Comparison of ENCODE assay signal across 10 mouse cellular contexts in genomic region chr3:31061786-31062120, GRCm38 (mm10). TPM values are rescaled to one million over a fixed set of nuclear protein-coding genes. Genes with fewer than 3 reads are reported as not detected.
DNase-seq lines count a peak whose midpoint lies in the region; ATAC-seq and TF ChIP-seq lines count a peak whose summit lies in the region.
"Had no signal": no experiment of that assay in that cellular context is flagged by ENCODE, and none has a peak within 500 bp of the region (broad histone marks: within the 10 kb centered on the region; RNA-seq: fewer than 3 reads in every experiment).

No protein-coding gene starts in this region.

- no peak for ATAC-seq in embryonic facial prominence, embryonic 13.5 days (ENCODE audit: insufficient number of reproducible peaks, insufficient read depth, low FRiP score, low TSS enrichment, low read depth)
- ATAC-seq in activated CD4-positive, CD25-positive, alpha-beta regulatory T cell, adult 4 months: no peak

- no peak for TF ChIP-seq POLR2A in kidney, adult 2 months (IDR thresholded peaks at IDR 0.05; ENCODE audit: low read depth, low read length)

- H3K4me1 ChIP-seq in kidney, adult 2 months (ENCODE audit: control insufficient read depth, insufficient read depth, low read length): no peaks in the 10 kb centered on the region
- H3K4me1 ChIP-seq in E14TG2a.4 (replicated peaks; ENCODE audit: low read depth, low read length): peaks cover 60% of the 10 kb centered on the region
- H3K4me1 ChIP-seq in embryonic facial prominence, embryonic 13.5 days: peaks cover 6% of the 10 kb centered on the region
- peaks cover 34% of the 10 kb centered on the region for H3K4me1 ChIP-seq in megakaryocyte, embryonic 14.5 days

- no peak overlapping the region for H3K27ac ChIP-seq in kidney, adult 2 months (ENCODE audit: insufficient read depth, low read depth, low read length)
- H3K27ac ChIP-seq in embryonic facial prominence, embryonic 13.5 days: 0 out of 2 replicates have a peak overlapping the region, but pooled peaks have one; percentile 11
- H3K27ac ChIP-seq: neural tube, embryonic 12.5 days had no signal

- TF ChIP-seq CTCF in kidney, adult 2 months (conservative IDR thresholded peaks at IDR 0.05; ENCODE audit: insufficient read depth, insufficient read length, low read depth, low read length): peak; percentile 32; the same call in 1 of the 2 replicates
- TF ChIP-seq CTCF in E14TG2a.4 (conservative IDR thresholded peaks at IDR 0.05; ENCODE audit: low read length): peak; percentile 39

- H3K9me3 ChIP-seq in E14TG2a.4 (ENCODE audit: low read length): no peaks in the 10 kb centered on the region
- no peaks in the 10 kb centered on the region for H3K9me3 ChIP-seq in embryonic facial prominence, embryonic 13.5 days
- H3K9me3 ChIP-seq in megakaryocyte, embryonic 14.5 days: no peaks in the 10 kb centered on the region
- H3K9me3 ChIP-seq: neural tube, embryonic 12.5 days had no signal

- H3K27me3 ChIP-seq in kidney, adult 2 months (replicated peaks; ENCODE audit: control insufficient read depth, insufficient read depth, low read length): no peaks in the 10 kb centered on the region
- no peaks in the 10 kb centered on the region for H3K27me3 ChIP-seq in E14TG2a.4 (ENCODE audit: insufficient read depth, low read length)
- no peaks in the 10 kb centered on the region for H3K27me3 ChIP-seq in embryonic facial prominence, embryonic 13.5 days
- H3K27me3 ChIP-seq in megakaryocyte, embryonic 14.5 days (replicated peaks): peaks cover 4% of the 10 kb centered on the region
- H3K27me3 ChIP-seq: neural tube, embryonic 12.5 days had no signal

- no peak overlapping the region for H3K9ac ChIP-seq in embryonic facial prominence, embryonic 13.5 days
- H3K9ac ChIP-seq: neural tube, embryonic 12.5 days had no signal

- H3K4me2 ChIP-seq in embryonic facial prominence, embryonic 13.5 days: no peak overlapping the region
- H3K4me2 ChIP-seq: neural tube, embryonic 12.5 days had no signal

- H3K36me3 ChIP-seq in kidney, adult 2 months (ENCODE audit: control insufficient read depth, insufficient read depth, low read length): no peaks in the 10 kb centered on the region
- H3K36me3 ChIP-seq in E14TG2a.4 (ENCODE audit: insufficient read depth, low read length): no peaks in the 10 kb centered on the region
- no peaks in the 10 kb centered on the region for H3K36me3 ChIP-seq in embryonic facial prominence, embryonic 13.5 days
- no peaks in the 10 kb centered on the region for H3K36me3 ChIP-seq in megakaryocyte, embryonic 14.5 days (replicated peaks; ENCODE audit: low read length)
- H3K36me3 ChIP-seq: neural tube, embryonic 12.5 days had no signal

- 65% methylated on average over 4 of the region's 4 CpGs for WGBS in kidney, adult 2 months
- 75% methylated on average over 4 of the region's 4 CpGs for WGBS in embryonic facial prominence, embryonic 13.5 days

- no peak overlapping the region for H3K4me3 ChIP-seq in kidney, adult 2 months (ENCODE audit: insufficient read depth, low read depth, low read length)
- peak overlapping the region; percentile 76 for H3K4me3 ChIP-seq in E14TG2a.4 (replicated peaks; ENCODE audit: low read length)
- no peak overlapping the region for H3K4me3 ChIP-seq in embryonic facial prominence, embryonic 13.5 days
- H3K4me3 ChIP-seq in megakaryocyte, embryonic 14.5 days (replicated peaks): peak overlapping the region; percentile 91
- H3K4me3 ChIP-seq: neural tube, embryonic 12.5 days had no signal

- no peak for DNase-seq in kidney, adult 2 months
- DNase-seq in kidney, postnatal 14 days: no peak
- DNase-seq in left cerebral cortex, adult 8-10 months (ENCODE audit: low spot score in 2 of 2): no peak
- no peak for DNase-seq in layer of hippocampus, adult 9-10 months (ENCODE audit: low spot score)
- DNase-seq: cerebellum, postnatal 10 days had no signal

RNA-seq across cellular contexts. Expression of gene Skil, which starts 33.1 kb away (rescaled TPM):
- polyA plus RNA-seq in kidney, adult 2 months (2012; rRNA removed): 5.8 and 7.7 TPM in 2 replicates
- 18.4 and 23.6 TPM in 2 replicates for polyA plus RNA-seq in embryonic facial prominence, embryonic 13.5 days (2015; fragmentation: Nextera tagmentation; extraction: Ambion mirVana)
- 1.2 TPM in 1 of 2 replicates, not detected in the other for polyA plus RNA-seq in megakaryocyte, embryonic 14.5 days (2012; ENCODE audit: insufficient read depth, low replicate concordance)
- 10 to 100 TPM; 60.9 to 68.8 (median 63.9) TPM for total RNA-seq in left cerebral cortex, adult 8-10 months (2022)
- polyA plus RNA-seq in activated CD4-positive, CD25-positive, alpha-beta regulatory T cell, adult 4 months (2017; shearing (Covaris generic)): 10 to 100 TPM; 54.4 to 60.6 TPM

Comparison
In these comparisons a context has a peak if more than half of its experiments do, and no peak if none do; other contexts are left out.
1. H3K4me3 ChIP-seq: peak in E14TG2a.4 (single experiment) and megakaryocyte, embryonic 14.5 days (single experiment); none in kidney, adult 2 months (single experiment) and embryonic facial prominence, embryonic 13.5 days (single experiment).